Mouse (Mus musculus) neutrophil, adult 5-6 weeks (primary cell): ENCODE data around the gene Smchd1. TPM values are rescaled to one million over a fixed set of nuclear protein-coding genes. Genes with fewer than 3 reads are reported as not detected.

Source experiments
- total RNA-seq: library from RNA; stranded (forward); fragments of 200-1000 nt; gene quantifications from 2 replicates; pipeline ENCODE4 v1.2.3, GENCODE M21; 2017

The Smchd1 gene
- total RNA-seq, 1 experiment from 2014 or later, result 387 TPM

Other genes starting within 250 kb of the Smchd1 start
- 270 and 281 TPM in 2 replicates for gene Emilin2, start 163.4 kb downstream of the Smchd1 start, total RNA-seq
- gene Gm4707, start 15.4 kb downstream of the Smchd1 start, total RNA-seq, result 29.1 and 43.8 TPM in 2 replicates
- 24.7 and 25.2 TPM in 2 replicates for gene Ndc80, start 51.5 kb upstream of the Smchd1 start, total RNA-seq
- not detected in 2 replicates for gene Spdya, start 76.7 kb upstream of the Smchd1 start, total RNA-seq
- 127 and 130 TPM in 2 replicates for gene Wdr43, start 140.6 kb upstream of the Smchd1 start, total RNA-seq
- not detected in 2 replicates for gene Togaram2, start 197.9 kb upstream of the Smchd1 start, total RNA-seq